Mouse (Mus musculus) CD4-positive helper T cell, adult 2 months (primary cell): Measurements from ENCODE around the gene Morn4.
"Not testable (repeated sequence)": the region's sequence is repeated elsewhere in the genome, so short reads cannot be mapped to it uniquely, and the experiment has no call there.

Experiments
- DNase-seq: peaks from one replicate; pipeline ENCODE4 v3.0.0-alpha.2; 2012; ENCODE audit warnings: low read depth, missing footprints, low spot score

Gene Morn4

GRCm38 (mm10) chr19:42085690-42086089, 467 bp downstream of the Morn4 start:
- no peak for DNase-seq

GRCm38 (mm10) chr19:42081613-42082012, 4.5 kb downstream of the Morn4 start:
- not testable (repeated sequence) for DNase-seq

GRCm38 (mm10) chr19:42080469-42080868, 5.7 kb downstream of the Morn4 start:
- no peak for DNase-seq

DNA sequence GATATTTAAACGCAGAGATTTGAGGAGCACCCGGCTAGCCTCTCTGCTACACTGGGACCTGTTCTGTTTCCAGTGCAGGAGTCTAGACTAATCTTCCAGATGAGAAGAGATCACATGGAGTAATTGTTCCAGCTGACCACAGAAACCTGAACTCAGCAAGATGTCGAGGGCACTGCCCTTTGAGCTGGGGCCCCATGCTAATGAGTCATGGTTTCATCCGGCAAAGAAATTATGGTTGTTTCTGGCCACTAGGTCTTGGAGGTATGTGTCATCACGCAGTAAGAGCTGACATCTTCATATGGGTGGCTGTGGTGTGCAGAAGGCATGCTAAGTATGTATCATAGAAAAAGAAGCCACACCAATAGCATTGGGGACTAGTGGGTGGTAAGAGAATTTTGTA, 6.2 kb downstream of the Morn4 start:
- DNase-seq = no peak

GRCm38 (mm10) chr19:42079006-42079405, 7.2 kb downstream of the Morn4 start:
- no peak for DNase-seq

DNA sequence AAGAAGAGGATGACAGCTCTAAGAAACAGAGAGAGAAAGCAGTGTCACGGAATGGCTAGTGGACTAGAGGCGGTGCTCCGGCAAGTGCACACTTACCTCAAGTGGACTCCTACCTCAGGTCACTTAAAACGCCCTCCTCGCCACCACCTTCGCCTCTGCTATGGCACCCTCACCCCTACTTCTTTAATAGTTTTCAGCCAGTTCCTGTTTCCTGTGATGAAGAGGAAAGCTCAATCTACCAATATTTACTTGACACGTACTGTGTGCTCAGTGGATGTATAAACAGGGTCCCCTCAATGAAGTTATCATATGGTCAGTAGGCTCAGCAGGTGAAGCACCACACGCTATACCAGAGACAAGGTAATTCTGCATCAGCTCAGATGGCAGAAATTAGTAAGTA, 7.6 kb downstream of the Morn4 start:
- DNase-seq = no peak

DNA sequence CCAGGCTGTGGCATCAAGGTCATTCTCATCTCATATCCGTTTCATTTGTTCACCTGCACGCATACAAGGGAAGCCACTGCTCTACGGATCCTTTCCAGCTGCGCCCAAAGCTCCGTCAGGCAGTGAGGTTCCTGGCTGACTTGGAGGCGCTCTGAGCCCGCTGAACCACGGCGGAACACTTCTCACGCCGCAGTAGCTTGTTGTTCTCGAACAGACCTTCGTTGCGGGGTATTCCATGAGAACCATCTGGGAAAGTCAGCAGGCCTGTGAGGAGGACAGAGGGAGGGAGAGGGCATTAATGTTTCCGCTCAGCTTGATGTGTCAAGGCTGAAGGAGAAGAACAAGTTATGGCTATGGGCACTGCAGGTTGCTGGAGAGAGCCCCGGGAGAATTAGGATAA, 10.2 kb downstream of the Morn4 start:
- DNase-seq = no peak

GRCm38 (mm10) chr19:42075051-42075450, 11.1 kb downstream of the Morn4 start:
- no peak for DNase-seq

GRCm38 (mm10) chr19:42072802-42073201, 13.4 kb downstream of the Morn4 start:
- DNase-seq = no peak

- DNase-seq = no peak
Observed at GRCm38 (mm10) chr19:42071886-42072608, 14.1 kb downstream of the Morn4 start.

- no peak for DNase-seq
Observed at GRCm38 (mm10) chr19:42071221-42071620, 14.9 kb downstream of the Morn4 start.

GRCm38 (mm10) chr19:42069241-42069525, 17.0 kb downstream of the Morn4 start:
- DNase-seq = no peak

DNA sequence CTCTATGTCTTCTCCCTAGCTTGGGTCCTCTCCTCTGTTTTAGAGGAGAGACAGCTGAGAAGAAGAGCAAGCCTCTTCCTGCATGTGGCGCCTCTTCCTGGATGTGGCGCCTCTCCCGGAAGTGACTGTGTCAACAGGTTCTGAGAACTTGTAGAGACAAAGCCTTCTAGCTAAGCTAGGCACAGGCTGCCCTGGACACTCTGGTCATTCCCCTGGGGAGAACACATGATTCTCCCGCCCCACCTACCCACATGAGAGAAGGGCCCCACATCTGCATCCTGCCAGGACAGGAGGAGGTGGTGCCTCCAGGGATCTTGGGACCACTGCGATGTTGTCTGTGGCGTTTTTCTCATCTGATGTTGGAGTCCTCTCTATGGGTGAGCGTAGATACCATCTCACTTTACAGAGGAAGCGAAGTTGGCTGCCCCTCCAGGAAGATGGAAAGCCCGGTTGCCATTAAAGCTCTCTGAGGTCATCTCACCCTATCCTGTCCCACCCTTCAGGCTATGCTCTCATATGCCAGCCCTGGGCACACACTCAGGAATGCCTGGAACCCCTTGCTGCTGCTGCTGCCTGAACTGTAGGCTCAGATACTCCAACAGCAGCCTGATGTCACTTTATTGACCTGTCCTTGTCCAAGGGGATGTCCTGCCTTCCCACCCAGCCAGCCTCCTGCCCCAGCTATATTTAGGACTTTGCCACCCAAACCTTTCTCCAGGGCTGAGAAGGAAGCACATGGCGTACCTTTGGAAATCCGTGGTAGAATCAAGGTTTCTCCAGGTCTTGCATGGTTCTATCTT, 17.5 kb downstream of the Morn4 start:
- DNase-seq = no peak

- DNase-seq = no peak
Observed at GRCm38 (mm10) chr19:42061443-42061842, 24.7 kb downstream of the Morn4 start.

DNA sequence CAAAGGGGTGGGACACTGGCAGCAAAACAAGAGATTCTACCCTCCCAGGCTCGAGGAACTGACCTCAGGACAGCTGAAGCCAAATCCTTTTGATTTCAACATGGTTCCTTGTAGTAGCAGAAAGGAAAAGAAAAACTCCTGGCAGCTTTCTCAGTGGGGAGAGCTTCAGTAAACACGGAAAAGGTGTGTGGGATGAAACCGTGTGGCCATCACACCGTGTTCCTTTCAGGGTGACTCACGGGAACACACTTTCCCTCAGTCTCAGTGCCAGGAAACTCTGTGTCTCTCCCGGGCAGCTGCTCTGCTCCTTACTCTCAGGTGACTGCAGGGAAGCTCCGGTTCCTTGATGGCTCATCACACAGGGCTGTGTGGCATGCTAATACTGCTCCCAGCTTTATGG, 27.7 kb downstream of the Morn4 start:
- DNase-seq = no peak

DNA sequence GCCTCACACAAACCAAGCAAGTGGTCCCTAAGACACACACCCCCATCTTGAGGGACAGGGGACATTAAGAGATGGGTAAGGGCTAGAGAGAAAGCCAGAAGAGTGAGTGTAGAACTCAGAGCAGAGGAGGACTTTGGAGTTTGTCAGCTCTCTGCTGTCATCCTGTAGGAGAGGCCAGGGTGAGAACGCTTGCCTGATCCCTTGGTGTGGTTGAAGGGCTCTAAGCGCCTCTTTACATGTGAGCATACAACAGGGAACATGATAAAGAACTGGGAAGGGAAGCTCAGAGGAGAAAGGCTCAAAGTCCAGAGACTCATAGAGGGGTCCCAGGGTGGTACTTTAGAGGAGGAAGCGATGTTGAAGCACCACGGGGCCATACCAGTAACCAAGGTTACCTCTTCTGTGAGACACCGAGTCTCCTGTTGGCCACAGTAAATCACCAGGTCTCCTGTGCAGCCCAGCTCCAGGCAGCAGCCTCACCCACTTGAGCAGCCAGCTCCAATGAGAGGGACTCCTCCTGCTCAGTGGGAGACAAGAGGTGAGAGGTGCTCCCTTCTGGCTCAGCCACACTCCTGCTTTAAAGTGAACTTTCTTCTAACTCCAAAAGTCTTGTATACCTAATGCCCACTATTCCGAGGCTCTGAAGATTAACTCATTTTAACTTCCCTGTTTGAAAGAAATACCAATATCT, 29.3 kb downstream of the Morn4 start:
- no peak for DNase-seq

GRCm38 (mm10) chr19:42055881-42056280, 30.3 kb downstream of the Morn4 start:
- DNase-seq = no peak

GRCm38 (mm10) chr19:42054255-42054654, 31.9 kb downstream of the Morn4 start:
- no peak for DNase-seq

- no peak for DNase-seq
Observed at GRCm38 (mm10) chr19:42051948-42052347, 34.2 kb downstream of the Morn4 start, which contains the start of gene 4933411K16Rik. 4933411K16Rik (plus strand) TSS chr19:42052248.

GRCm38 (mm10) chr19:42051351-42051750, 34.8 kb downstream of the Morn4 start:
- DNase-seq = no peak

DNA sequence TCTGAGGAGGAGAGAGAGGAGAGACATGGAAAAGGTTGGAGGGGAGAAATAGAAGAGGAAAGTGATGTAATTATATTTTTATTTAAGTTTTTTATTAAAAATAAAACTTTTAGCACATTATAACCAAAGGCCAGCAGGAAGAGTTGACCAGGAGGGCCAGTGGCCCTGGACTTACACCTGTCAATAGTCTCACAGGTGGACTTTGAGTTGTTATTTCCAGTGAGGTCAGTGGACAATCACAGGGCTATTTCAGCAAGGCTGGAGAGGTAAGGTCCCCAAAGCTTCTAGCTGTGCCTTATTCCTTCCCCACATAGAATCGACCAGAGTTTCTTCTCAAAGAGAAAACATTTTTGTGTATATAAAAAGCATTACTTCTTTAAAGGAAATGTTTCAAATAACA, 35.9 kb downstream of the Morn4 start:
- DNase-seq = no peak

DNA sequence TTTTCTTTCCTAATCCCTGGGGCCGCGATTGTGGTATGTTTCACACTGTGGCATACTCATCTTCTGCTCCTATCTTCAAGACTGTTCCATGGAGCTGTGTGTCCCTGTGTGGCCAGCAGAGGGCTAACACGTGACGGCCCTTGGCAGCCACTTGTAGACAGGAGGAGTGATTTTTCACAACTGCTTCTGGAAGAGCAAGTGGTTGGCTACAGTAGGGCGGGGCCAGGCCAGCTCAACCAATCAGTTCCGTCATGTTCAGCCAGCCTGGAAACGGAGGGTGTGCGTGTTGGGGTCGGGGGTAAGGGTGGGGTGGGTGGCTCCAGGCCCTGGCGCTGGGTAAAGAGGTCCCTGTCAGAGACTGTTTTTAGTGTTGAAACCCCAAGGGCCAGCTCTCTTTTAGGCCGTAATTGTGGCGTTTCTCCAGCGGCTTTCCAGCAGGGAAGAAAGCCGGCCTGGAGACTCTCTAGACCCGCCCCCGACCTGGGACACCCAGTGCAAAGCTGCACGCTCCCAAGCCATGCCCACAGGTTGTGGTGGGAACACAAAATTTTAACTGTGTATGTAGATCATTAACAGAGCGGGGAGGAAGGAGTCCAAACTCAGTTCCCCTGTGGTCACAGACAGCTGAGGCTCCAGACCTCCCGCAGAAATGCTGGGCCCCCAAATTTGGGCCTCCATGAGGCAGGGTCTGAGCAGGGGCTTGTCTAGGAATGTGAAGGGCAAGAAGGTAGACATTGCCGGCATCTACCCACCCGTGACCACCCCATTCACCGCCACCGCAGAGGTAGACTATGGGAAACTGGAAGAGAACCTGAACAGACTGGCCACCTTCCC, 40.7 kb downstream of the Morn4 start, which contains the start of gene Hoga1:
Gene Hoga1 (plus strand): TSS at position 342 of the 834 bp plus-strand sequence.
- peak; percentile 65 for DNase-seq
